Mouse (Mus musculus): ENCODE results near the gene Nrg3.
A peak's percentile ranks its signal among the peaks of the same experiment; 100 is the strongest.
"Not testable (repeated sequence)": the region's sequence is repeated elsewhere in the genome, so short reads cannot be mapped to it uniquely, and the experiment has no call there.

Nrg3 gene

DNA sequence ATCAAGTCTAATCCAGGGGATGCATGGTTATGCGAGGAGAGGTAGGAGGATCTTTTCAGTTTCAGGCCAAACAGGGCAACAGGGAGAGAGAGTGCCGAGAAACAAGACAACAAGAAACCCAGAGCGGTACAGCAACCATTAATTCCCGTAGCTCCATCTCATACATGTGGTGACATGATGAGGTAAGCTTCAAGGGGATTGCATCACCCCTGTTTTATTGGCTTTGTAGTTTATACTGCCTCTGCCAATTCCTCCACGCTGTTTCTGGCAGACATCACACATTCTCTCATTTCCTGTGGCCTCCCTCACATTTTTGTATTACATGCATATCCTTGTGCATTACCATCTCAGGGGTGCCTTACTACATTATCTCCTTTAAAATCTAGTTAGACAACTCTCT, 280.9 kb downstream of the Nrg3 start:
- no peak for DNase-seq

DNA sequence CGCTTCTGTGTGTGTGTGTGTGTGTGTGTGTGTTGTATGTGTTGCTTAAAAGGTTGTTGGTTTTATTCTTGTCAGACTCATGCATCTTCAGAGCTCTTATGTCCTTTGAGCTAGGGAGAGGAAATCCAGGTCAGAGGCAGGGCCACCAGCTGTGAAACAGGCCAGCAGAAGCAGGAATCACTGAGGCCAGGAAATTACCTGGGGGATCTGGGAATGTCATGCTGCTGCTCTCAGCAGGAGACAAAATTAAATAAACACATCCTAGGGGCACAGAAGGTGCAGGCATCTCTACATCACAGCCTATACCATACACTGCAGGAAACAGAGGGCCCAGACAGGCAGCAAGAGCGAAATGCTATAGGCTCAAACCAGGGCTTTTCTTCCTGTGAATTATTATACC, 299.2 kb downstream of the Nrg3 start:
- no peak for DNase-seq

DNA sequence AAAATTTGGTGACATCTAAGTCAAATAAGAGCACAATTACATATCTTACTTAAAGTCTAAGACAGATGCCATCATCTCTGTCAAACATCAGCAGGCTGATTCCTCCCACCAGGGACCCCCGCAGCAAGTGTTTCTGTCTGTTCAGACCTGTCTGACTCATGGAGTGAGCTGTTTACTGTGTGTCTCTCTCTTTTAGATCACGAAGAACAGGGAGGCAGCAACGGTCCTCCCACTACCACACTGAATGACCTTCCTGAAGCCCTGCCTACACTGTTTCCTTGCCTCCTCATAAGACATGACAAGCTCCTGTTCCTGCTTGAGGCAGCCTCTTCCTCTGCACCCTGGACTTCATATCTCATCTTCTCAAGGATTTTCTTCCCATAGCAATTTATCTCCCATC, 312.7 kb downstream of the Nrg3 start:
- no peak for DNase-seq

DNA sequence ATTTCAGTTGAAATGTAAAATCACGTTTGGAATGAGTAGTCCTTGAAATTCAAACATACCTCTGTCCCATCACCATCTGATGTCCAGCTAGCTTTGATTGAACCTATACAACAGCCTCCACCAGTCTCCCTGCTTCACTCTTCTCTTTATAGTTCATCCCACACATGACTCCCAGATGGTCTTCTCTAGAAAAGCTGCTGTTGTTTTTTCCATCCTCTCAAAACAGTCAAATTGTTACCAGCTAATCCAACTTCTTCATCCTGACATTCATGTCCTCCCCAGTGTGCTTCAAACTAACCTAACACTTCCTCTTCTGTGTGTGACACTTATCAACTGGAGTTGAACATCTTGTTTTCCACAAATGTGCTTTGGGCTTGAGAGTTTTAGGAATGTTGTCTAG, 317.4 kb downstream of the Nrg3 start:
- DNase-seq: no peak

DNA sequence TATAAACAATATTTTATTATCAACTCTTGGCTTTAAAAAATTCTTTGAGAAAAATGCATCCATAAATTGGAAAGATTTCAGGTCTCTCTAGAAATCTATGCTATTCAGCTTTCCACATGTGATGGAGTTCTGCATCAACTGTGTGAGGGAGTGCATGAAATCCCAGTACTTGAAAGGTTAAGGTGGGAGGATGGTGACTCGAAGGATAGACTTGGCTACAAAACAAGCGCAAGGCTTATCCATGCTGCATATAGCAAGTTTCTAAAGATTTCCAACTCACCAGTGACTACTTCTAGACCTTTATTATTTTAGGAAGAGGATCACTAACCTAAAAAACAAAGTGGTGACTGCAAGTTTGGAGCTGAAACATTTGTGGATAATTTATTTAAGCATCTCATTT, 343.1 kb downstream of the Nrg3 start:
- no peak for DNase-seq

DNA sequence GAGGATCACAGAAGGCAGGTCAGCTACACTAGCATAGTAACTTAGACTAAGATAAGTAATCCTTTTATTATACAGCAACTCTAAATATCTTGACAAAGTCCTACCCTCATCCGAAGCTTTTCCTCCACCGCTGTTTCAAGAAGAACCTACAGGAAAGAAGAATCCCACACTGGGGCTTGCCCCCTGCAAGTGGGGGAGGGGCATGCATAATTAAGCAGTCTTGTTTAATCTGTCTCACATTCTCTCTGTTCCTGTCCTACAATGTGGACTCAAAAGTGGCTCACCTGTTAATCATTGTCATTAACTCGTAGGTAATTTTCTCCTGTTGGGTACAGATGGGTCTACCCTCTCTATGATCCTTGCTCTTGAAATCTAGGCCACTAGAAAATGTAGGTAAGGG, 354.9 kb downstream of the Nrg3 start:
- DNase-seq: peak in 1 of 2 experiments; percentile 26

DNA sequence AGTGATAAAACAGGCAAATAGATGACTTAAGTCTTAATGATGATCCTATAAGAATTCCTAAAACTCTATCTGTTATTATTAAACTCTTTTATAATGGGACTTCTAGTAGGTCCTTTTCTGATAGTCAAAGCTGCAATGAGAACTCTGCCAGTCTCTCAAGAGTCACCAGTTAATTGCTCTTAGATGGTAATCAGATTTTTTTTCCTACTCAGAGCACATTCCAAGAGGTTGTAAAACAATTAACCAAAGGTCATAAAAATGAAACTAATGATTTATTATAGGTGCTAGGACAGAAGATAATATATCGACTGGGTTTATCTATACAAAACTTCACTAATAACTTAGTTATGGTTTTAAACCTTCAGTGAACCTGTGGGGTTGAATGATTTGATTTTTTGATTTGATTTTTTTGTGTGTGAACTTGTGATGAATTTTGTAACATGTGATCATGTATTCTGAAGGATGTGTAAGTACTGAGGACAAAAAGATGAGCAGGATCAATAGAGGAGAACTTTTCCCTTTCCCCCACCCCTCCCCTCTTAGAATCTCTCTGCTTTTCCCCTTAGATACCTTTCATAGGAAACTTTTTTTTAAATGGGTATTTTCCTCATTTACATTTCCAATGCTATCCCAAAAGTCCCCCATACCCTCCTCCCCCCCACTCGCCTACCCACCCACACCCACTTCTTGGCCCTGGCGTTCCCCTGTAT, 356.2 kb downstream of the Nrg3 start:
- DNase-seq: not testable (repeated sequence)

DNA sequence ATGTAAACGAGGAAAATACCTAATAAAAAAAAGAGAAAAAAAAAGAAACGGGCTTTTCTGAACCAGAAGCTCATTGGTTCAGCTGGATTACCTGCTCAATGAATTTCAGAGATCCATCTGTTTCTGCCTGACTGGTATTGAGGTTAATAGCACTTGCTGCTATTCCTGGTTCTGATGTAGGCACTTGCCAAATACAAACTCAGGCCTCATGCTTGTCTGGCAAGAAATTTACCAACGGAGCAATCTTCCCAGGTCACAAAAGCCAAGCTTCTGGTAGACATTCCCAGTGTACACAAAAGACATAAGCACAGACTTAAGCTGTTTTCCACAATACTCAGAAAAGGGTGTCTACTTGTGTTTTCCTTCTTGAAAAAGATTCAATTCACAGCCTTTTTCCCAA, 363.3 kb downstream of the Nrg3 start:
- DNase-seq: no peak

DNA sequence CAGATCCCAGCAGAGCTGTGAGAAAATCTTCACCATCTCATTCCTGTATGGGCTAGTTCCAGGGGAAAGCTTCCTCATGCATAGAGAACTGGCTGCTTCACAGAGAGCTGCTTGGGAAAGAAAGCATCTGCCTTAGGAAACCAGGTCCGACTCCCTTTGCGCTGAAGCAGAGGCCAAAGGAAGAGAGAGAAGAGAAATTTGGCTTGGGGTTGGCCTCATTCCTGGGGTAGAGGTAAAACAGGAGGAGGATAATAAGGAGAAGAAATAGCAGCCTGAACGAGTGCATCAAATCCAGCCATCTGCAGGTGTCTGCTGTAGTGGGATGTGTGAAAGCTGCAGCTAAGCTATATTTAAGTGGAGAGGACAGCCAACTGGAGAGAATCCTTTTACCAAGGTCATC, 366.1 kb downstream of the Nrg3 start:
- DNase-seq: no peak

DNA sequence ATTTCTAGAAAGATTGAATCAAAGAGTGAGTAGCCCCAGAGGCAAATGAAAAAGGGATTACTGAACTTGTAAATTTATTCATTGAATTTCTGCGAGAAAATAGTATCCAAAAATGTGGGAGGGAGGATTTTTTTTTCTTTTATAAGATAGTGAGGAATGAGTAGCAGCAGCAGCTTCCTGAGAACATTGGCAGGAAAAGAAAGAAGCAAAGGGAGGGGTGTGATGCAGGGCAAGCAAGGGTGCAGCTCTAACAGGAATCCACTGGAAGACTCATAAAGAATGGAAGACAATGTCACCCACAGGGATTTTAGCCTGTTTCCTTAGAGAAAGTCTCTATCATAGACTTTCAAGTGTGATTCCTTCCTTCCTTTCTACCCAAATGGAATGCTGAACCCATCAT, 377.7 kb downstream of the Nrg3 start:
- no peak for DNase-seq

DNA sequence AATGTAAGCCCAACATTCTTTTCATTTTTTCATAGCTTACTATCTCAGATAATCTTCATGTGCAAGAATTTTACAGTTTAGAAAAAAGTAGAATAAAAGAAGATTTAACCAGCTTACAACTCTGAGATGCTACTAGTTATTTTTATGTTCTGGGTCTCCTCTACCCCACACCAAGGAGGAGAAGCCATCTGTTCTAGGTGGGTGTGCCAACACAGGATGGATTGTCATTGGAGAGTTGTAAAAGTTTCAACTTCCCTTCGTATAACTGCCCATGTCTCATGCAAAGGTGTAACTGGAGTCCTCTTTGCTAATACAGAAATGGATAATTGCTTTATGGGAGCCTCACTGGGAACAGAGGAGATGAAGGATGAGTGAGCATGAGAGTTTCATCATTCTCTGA, 393.4 kb downstream of the Nrg3 start:
- no peak for DNase-seq

DNA sequence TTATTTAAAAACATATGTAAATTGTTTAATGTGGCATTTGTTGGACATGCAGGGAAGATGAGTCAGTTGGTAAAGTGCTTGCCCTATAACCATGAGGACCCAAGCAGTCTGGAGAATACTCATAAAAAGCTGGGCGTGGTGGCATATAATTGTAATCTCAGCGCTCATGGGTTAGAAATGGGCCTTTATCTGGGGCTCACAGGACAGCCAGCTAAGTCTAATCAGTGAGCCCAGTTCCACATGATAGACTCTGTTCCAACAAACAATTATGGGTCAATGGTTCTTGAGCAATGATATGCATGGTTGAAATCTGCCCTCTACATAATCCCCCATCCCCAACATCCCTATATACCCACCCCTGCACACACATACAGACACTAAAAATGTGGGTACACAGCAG, 421.3 kb downstream of the Nrg3 start:
- DNase-seq: no peak

DNA sequence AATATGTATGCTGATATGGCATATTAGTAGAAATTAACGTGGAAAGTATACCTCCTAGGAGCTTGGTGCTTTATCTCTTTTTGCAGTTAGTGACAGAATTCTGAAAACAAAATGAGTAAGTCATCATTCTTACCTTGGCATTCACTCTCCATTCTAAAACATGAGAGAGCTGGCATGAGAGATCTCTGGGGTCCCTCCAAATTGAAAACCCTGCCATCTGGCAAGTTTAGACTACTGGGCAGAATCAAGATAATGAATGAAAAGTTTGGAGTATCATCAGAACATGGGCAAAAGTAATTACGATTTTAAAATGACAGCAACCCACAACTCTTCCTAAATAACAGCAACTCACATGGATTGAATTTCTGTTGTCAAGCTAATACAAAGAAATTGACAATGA, 423.9 kb downstream of the Nrg3 start:
- DNase-seq: no peak

DNA sequence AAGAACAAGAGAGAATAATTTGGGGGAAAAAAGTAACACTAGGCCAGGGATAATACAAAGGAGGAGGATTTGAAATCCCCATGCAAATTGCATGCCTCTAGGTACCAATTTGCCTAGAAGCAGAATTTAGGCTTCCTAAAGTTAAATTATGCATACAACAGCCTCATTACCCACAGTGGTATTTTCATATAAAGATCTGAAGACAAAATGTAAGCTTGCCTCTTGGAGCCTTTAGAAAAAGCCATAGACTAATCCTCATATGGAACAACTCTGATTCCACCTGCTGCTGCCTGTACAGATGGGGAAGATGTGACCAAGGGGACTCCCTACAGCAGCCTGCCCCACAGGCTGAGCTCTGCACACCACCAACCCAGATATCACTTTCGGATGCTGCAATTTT, 428.6 kb downstream of the Nrg3 start:
- no peak for DNase-seq

DNA sequence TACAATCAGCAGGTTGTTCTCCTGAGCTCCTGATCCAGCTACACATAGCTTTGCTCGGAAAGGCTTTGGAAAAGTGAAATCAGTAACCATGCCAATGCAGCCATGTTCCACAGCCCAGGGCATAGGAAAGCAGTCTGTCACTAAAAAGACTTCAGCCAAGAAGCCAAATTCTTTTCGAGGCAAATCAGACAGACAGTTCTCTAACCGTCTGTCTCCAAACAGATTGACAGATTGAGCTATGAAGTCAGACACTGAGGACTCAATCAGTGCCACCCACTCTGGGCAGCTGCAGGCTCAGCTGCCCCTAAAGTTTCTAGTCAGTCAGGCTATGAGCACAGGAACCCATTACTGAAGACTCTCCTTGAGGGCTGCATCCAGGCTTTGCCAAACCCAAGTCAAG, 429.1 kb downstream of the Nrg3 start:
- DNase-seq: no peak

DNA sequence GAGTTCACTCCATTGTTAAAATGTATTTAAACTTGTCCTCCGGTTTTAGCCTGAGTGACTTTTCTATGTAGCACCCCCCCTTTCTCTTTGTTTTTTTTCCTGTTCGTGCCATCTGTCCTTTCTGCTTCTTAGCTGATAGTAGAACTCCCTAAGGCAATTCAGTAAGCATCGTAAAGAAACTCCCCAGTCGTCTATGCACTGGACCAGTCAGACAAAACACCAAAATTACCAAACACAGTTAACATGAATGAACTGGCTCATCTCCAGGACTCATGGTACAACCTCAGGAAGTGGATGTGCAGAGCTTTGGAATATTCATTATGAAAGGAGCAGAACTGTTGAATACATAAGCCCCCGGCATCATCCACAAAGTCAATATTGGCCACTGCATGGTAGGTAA, 429.5 kb downstream of the Nrg3 start:
- no peak for DNase-seq

DNA sequence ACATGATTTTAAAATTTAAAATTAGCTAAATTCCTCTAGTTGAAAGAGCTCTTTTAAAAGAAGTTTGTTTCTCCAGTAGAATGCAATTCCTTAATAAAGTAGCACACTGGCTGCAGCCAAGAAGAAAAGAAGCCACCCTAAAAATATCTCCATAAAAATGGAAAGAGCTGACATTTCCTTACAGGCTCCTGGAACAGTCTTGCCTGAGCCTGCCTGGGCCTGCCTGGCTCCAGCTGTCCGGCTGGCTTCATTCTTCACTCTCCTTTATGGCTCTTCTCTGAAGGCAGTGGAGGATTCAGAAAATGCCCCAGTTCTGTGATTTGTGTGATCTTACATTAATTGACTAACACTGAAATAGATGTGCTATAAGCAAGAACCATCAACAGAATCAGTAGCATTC, 433.8 kb downstream of the Nrg3 start:
- DNase-seq: no peak

DNA sequence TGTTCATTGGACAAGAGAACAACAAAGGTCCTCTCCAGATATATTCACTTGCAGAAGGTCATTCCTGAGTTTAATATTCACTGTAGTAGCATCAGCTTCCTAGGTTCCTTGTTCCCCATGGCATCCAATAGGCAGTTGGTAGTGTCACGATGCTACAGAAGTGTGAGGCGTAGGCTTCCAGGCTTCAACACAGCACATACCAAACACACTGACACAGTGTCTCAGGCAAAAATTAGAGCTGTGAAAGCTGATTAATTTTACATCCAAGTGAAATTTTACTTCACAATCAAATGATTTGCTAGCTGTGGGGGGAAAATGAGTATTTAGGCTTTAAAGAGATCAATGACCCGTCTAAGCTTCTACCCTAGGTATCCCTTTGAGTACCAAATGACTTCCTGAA, 438.4 kb downstream of the Nrg3 start:
- no peak for DNase-seq

DNA sequence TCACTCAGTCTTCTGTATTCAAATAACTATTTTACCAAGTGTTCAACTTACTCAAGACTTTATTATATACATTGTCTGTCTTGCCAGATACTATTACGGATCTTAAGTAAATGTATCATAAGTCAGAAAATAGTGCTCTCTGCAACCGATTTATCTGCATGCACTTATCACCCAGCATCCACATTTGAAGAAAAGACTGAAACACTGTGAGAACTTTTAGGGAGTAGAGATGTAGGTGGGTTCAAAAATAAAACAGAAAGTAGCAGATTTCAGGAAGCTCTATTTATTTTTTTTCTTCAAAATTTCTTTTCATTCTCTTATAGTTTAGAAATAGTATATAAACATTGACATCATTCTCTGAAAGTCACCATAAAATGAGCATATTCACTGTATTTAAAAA, 449.8 kb downstream of the Nrg3 start:
- no peak for DNase-seq

DNA sequence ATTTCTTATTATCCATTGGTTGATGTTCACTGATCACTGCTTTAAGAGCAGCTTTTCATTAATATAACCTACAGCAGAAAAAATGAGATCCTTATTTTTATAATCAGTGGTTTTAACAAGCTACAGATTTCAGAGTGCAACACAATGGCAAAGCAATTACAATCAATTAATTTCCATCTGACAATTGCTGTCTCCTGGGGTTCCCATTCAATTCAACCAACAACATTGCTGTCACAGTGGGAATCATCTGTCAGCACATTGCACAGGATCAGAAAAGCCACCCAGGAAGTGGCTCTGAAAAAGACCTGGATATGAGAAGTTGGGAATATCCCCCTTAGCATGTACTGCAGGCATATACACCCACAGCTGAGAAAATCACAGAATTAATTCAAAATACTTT, 458.8 kb downstream of the Nrg3 start:
- DNase-seq: no peak

DNA sequence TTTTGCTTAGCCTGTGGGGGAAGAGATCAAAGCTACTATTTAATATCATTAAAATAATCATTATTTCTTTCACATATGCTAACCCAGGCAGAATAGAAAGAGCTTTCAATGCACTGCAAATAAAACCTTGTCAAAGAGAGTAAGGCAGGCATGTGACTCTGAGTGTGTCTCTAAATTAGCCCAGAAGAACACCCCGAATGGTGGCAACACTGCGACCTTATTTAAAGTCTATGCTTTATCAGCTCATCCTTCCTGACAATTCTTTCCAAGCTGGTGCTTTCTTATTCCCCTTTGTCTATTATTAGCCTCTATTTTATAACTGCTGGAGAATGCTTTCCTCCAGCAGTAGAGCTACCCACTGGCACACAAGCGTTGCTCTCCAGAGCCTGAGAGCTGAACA, 475.0 kb downstream of the Nrg3 start:
- DNase-seq: no peak

DNA sequence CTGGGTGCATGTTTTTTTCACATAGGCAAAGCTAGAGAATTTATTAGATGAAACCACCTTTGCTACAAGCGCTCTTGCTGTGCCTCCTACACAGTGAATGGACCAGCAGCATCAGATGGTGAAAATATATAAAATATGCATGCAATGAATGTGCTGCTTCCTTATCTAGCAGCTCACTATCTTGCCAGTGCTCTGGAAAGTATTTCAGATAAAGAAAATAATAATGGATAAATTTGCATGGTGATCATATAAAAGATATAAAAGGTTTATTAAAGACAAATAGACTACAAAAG, 480.4 kb downstream of the Nrg3 start:
- DNase-seq: no peak

DNA sequence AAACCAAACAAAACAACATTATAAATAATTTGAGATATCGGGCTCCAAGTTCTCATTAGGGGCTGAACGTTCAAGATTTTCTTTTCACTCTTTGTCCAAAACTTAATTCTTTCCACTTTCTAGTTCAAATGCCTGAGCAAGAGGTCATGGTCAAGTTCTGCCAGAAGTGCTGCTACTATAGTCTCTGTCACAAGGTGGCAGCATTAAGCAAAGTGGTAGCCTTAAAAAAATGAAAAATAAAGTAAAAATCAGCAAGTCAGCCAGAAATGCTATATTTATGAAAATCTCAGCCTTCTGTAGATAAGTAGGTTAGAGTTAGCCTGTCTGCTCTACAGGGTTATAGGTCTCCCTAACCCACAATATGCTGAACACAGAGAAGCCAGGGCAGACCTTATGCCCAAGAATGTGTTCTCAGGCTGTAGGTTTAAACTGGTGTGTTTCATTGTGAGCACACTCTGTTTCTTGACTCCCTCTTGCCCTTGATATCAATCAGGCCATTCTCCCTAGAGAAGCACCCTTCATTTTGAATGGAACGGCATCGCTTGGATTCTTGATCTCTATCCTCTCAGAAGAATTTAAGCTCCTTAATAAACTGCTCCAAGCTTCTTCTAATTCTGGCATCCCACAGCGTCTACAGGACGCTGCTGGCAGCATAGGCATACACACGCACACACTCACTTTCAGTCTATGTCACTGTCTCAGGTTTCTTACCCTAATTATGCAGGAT, 480.9 kb downstream of the Nrg3 start:
- DNase-seq: no peak

DNA sequence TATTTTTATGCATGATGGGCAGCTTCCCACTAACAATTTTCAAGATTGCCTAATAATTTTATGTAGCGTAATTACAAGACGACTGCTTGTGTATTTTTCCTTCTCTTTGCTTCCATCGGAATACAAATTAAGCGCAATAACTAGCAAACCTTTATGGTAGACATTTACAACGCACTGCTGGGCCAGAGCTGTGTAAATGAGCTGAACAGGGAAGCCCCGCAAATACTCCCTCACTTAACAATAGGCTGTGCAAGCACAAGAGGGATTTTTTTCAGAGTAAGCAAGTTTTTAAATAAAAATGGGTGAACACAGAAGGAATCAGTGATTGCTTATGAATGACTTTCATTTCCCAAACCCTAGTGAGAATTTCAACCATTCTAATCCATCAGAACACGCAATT, 513.5 kb downstream of the Nrg3 start:
- DNase-seq: no peak

DNA sequence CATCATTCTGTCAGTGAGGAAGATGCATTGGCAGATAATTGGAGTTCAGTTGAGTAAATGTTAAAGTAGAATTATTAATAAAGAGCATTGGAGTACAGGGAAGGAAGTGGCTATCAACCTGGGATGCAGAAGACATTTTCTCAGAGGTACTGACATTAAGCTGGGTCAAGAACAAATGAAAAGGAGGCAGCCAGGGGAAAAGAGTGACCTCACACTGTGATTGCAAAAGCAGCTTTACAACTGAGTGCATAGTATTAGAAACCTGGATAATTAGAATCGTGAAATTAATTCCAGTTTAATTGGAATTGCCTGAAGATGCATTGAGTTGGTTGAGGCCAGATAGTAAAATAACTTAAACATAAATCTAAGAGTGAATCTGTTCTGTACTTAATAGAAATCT, 535.4 kb downstream of the Nrg3 start:
- no peak for DNase-seq

All from kidney, postnatal 25 days (tissue).